Mouse (Mus musculus) skeletal muscle tissue, adult 2 months (tissue): ENCODE results near the gene Dnaja3.
A peak's percentile ranks its signal among the peaks of the same experiment; 100 is the strongest.

Experiments
- DNase-seq: peaks from one replicate; pipeline ENCODE4 v3.0.0-alpha.2; 2012; ENCODE audit warnings: low read depth, low spot score

Dnaja3 gene

DNA sequence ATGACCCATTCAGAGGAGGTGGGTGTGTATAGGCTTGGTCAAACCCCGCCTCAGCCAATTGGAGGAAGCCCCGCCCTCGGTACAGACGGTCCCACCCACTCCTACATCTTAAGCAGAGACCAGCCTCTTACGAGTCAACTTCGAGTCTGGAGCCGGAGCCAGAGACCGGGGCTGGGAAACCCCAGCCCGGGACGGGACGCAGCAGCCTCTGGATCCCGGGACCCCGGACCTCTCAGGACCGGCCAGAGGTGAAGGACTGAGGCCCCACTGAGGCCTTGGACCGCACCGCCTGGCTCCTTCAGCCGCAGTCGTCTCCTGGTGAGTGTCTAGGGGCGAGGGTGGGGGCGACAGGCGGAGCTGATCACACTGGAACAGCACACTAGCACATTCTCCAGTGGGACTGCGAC is at the start of gene Dnaja3, which contains the start of gene Vasn:
Dnaja3 (plus strand) TSS at position 159 of the 407 bp plus-strand sequence.
Vasn (plus strand) TSS at position 111 of the 407 bp plus-strand sequence.
- peak; percentile 84 for DNase-seq

DNA sequence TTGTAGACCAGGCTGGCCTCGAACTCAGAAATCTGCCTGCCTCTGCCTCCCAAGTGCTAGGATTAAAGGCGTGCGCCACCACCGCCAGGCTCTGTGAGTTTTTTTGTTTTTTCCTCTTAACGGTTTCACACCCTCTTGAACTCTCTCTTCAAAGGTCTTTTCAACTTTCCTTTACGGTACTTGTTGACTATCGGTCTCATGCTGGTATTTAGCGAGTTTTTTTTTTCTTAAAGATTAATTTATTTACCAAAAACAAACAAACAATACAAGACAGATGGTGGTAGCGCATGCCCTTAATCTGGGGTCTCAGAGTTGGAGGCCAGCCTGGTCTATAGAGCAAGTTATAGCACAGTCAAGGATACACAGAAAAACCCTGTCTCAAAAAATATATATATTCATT is 49.6 kb upstream of the Dnaja3 start:
- no peak for DNase-seq

DNA sequence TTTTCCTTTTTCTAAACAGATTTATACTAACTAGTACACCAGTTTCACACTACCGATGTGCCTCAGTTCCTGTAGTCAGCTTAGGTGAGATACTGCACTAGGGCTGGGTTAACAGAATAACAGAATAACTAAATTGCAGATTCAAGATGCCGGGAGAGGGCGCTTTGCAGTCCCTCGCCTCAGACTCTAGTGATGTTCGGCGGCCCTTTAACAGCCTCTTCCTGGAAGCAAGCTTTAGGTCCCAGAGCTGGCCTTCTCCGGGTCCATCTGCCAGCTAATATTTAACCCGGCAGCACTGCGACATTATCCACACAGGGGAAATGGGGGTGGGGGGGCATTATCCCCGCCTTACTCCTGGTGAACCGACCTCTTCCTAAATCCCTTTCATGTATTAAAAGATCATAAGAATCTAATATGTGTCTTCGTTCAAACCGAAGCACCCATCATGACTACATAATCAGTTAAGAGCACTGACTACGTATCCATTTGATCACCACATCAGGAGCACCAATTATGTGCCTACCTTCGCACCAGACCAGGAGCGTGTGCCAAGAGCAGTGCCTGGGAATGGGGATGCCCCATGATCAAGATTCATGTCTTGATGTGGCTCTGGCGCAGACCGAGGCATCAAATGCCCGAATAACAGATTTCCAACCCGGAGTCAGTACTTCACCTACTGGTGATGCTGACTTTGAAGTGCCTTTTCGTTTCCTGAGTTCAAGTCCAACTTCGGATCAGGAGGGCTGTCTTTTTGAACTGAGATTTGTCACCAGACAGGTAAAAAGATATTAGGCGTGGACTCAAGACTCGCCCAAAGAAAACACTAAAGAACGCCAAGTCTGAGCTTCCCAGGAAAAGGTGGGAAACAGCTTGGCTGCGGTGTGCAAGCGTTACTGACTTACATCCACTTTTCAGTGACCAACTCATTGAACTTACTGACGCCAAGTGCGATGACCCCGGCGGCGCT is 46.6 kb upstream of the Dnaja3 start:
- no peak for DNase-seq

DNA sequence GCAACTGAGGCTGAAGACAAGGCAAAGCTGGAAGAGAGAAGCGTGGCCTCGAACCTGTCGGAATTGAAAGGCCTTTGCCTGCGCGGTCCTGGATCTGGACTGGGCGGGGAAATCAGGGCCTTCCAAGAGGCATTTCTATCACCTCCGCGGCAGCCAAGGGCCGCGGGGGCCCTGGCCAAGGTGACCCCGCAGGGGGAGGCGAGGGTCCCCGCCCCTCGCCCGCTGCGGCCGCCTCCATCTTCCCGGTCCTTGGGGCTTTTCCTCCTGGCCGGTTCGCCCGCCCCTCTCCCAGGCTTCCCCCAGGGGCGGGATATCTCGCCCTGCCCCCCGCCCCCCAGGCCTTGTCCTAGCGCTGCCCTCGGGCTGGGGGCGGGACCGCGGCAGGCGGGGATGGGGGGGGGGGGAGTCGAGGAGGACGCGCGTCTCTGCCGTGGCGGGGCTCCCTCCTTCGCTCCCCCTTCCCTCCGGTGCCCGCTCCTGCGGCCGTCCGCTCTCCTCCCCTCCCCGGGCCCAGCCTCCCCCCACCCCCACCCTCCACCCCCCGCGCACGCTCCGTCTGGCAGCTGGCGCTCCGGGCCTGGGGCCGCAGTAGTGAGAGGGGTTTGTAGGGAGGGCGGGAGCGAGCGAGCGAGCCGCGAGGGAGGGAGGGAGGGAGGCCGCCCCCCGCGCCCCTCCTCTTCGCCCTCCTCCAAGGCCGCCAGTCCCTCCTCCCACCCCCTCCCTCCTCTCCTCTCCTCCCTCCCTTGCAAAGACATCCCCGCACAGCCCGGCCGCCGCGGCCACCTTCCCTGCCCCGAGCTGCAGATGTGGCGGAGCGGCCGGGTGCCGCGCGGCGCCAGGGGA is 45.6 kb upstream of the Dnaja3 start, which contains the start of gene Glis2:
Glis2 (plus strand) TSS at position 743 of the 843 bp plus-strand sequence.
- peak; percentile 53 for DNase-seq

DNA sequence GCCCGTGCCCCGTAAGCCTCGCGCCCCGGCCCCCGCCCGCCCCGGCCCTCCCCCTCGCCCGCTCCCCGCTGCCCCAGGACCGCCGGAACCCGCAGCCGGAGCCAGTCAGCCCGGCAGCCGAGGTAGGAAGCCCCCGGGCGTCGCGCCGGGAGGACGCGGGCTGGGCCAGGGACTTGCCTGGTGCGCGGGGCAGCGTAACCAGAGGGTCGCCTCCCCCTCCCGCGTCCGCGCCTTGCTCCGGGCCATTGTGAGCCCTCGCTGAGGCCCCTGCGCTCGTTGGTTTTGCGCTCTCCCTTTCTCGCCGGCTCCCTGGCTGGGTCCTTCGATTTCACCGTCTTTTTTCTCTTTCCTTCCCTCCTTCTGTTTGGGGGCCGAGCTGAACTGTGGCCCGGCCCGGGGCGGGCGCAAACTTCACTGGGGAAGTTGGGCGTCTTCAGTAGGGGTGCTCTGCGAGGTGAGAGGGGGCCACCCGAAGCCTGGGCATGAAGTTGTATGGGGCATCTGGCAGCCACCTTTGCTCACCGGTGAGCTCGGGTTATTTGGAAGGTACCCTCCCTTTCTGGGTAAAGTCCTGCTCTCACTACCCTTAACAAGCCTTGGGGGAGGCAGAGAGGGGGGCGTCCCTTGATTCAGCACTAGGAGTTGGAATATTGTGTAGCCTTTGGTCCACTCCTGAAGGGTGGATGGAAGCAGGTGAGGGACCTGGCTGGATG is 44.8 kb upstream of the Dnaja3 start:
- DNase-seq, result no peak

DNA sequence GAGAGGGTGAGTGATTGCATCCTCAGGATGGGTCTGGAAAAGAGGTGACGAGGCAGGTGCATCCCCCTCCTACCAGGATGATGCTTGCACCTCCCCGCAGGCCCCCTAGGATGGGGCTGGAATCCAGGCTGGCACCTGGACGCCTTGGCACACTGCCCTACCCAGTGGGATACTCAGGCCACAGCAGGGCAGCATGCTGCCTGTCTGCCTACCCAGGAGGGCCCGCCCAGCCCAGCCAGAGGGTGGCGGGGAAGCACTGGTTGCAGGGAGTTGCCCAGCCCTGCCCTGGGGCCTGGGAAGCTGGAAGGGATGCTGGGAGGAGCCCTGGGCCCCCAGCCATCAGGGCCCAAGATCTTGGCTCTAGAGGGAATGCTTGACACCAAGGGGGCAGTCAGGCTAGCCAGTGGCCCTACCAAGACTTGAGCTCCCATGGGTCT is 44.2 kb upstream of the Dnaja3 start:
- DNase-seq, result no peak

DNA sequence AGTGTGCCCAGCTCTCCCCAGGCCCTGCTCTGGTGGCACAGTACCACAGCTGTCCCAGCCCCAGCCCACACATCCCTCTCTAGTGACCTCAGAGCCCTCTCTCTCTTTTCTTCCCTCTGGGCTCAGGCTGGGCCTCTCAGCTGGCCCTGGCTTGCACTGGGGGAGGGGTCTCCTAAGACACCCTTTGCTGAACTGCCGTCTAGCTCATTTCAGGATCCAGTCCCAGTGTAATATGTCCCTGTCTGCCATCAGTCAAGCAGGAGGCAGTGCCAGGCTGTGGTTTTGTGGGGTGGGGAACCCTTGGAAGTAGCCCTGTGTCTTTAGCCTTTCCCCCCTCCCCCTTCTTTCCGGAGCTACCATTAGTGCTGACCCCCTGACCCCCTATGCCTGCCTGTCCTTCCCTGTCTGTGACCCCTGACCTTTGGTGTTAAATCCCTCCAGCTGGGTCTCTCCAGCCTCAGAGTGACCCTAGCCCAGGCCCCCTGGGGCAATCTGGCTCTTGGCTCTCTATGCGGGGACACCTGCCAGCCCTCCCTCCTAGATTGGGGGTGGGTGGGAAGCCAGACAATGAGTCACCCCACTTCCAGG is 43.6 kb upstream of the Dnaja3 start:
- no peak for DNase-seq

DNA sequence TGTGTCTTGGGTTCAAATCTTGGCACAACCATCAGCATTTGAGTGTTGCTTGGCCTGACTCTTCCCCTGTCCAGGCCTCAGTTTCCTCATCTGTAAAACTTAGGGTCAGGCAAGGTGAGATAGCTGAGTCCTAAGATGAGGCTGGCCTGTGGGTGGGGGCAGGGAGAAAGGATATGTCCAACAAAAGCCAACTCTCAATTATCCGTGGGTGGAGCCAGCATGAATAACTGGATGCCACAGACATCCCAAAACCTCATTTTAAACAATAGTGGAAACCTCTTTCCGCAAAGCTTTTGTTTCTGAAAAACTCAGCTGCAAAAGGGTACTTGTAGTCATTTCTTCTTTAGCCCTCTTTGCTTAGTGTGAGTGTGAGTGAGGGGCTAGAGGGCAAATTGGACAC is 43.0 kb upstream of the Dnaja3 start:
- no peak for DNase-seq

DNA sequence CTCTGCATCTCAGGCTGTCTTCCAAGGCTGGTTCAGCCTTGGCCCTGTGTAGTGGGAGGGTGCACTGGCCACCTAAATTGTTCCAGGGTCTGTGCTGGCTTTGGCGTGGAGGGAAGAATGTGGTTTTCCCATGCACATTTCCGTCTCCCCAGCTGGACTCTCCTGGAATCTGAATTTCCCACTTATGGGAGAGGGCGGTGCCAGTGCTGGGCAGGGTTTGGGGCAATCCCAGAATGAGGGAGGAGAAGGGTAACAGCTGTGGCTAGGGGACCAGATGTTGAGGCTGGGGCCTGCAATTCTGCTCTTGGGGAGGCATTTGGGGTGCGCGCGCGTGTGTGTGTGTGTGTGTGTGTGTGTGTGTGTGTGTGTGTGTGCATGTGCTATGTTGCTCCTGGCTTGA is 42.5 kb upstream of the Dnaja3 start:
- no peak for DNase-seq

DNA sequence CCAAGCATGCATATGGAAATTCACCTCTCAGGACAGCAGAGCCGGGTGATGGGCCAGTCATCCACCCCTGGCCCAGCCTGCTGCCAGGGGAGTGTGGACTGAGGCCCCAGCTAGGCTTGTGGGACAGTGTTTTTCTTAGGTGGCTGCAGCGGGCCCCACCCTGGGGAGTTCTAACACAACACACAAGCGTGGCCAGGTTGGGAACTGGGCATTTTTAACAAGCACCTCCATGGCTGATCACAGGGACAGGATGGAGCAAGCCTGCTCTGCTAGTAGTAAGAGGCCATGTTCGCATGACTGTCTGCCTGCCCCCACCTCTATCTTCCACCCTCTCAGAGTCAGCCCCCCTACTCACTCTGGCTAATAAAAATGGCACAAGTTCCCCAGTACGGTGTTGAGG is 41.7 kb upstream of the Dnaja3 start:
- no peak for DNase-seq

DNA sequence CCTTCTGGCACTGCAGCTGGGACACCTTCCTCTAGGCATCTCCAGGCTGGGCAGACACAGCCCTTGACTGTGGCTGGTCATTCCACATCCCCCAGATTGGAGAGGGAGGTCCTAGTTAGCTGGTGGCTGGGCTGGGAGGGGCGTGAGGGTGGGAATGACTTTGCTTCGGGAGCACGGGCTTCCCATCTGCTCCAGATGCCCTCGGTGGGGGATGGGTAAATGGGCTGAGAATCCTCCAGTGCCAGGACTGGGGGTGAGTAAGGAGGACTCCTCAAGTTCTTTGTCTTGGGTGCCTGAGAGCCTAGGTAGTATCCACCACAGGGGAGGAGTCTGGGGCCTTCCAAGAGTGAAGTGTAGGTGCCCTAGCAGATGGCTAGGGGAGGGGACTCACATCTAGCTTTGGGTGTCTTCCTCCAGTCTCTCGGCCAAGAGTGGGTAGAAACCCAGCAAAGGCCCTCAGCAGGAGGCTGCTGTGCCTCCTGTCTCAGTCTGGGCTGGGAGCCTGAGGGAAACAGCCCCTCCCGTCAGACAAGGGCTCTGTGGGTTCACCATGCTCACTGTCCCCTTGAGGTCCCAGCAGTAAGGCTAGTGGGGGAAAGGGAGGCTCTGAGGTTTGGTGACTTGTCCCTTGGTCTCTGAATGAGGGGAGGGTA is 40.8 kb upstream of the Dnaja3 start:
- no peak for DNase-seq

DNA sequence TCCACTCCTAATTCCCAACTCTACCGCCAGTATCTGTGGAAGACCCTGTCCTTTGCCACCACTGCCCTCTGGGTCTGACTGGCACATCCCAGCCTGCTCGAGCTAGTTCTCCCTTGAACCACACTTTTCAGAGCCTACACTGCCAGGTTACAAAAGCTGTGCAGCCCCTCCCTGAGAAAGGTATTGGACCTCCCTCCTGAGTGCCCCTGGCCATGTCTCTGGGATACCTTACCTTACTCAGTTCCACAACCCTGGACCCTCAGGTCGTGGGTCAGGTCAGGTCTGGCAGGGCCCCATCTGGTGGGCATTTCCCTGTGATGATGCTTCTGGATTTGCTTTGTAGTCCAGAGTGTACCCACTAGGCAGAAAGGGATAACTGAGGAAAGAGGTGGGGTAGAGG is 40.2 kb upstream of the Dnaja3 start:
- no peak for DNase-seq

DNA sequence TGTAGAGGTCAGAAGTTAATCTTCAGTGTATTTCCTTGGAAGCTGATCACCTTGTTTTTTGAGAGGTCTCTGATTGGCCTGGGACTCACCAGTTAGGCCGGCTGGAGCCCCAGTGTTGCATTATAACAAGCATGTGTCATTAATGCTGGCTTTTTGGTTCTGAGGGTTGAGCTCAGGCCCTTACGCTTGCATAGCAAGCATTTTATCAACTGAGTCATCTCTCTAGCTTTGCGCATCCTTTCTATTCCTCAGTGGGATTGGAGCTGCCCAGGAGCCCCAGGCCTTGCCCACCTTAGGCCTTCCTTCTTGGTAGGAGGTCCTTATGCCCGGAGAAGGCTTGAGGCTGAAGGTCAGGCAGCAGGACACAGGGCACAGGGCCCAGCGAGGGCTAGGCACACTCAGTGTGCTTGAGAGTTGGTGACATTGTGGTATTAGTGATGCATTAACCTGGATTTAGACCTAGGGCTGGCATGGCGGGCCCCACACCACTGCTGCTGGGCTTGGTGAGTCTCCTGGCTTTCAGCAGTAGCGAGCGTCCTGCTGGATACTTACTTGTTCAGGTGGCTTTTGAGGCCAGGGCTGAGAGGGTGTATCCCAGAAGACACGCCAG is 39.0 kb upstream of the Dnaja3 start:
- no peak for DNase-seq

DNA sequence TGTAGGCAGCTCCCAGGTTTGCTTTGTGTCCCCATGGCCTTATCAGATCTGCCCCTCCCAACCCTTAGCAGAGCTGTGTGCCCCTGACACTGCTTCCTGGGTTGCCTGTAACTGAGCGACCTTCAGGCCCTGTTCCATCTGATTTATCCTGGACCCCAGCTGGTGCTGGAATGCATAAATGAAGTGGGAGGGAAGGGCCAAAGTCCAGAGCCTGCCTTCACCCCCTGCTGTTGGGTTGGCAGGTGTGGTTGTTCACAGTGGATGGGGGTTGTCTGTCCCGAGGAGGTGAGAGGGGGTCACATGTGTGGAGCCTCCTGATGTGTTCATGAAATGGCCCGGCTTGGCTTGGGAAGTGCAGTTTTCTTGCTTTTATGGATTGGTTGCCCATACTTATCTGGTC is 37.6 kb upstream of the Dnaja3 start:
- DNase-seq, result no peak

DNA sequence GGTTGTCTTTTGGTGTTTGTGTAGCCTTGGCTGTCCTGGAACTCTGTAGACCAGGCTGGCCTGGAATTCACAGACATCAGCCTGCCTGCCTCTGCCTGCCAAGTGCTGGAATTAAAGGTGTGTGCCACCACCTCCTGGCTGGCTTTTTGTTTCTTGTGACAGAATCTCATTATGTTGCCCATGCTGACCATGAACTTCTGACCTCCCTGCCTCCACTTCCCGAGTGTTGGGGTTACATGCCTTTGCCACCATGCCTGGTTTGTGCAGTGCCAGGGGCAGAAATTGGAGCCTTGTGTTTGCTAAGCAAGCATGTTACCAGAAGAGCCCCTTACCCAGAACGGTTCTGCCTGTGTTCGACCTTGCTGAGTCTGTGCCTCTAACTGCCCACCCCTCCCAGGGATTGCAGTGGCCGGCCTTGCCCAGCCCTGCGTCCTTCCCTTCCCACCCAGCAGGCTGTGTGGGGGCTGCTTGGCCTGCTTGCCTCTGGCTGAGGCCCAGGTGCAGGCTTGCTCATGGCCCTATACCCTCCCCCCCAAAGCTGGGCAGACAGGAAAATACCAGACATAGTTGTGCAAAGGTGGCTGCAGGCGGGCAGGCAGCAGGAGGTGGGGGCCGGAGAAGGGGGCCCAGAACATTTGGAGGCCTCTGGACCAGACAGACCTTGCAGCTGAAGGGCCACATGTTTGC is 36.9 kb upstream of the Dnaja3 start:
- DNase-seq, result no peak

DNA sequence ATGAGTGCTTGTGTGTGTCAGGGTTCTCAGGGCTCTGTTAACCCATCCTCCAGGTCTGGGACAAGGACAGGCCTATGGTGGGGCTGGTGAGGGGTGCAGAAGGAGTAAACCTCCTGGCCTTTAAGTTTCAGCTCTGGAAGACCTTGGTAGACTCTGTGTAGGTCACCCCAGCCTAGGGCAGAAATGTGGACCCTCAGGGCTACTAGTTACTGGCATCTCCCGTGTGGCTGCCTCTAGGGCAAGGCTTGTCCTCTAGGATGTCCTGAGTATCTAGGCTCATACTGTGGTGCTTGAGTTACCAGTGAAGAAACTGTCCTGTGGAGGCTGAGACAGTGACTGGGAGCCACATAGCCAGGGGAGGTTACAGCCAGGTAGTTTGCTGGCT is 36.3 kb upstream of the Dnaja3 start:
- no peak for DNase-seq

DNA sequence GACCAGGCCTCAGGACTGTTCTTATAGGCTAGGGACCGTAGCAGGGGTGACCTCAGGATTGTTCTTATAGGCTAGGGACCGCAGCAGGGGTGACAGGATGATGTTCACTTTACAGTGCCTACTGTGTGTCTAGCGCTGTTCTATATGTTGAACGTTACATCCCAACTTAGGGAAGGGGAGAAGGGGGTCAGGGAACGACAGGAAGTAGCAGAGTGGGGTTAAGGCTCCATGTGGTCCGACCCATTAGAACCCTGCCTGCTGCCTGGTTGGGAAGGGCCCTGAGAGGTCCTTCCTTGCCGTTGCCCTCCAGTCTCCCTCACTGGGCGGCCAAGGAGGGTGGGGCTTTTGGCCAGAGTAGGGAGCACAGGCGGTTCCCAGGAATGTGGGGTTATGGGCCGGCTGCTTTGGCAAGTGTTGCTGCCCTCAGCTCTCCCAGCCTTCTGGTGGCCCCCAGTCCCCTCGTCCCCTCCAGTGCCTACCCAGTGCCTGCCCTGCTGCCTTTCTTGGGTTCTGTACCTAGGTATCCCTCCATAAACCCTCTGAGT is 35.4 kb upstream of the Dnaja3 start:
- DNase-seq, result no peak

DNA sequence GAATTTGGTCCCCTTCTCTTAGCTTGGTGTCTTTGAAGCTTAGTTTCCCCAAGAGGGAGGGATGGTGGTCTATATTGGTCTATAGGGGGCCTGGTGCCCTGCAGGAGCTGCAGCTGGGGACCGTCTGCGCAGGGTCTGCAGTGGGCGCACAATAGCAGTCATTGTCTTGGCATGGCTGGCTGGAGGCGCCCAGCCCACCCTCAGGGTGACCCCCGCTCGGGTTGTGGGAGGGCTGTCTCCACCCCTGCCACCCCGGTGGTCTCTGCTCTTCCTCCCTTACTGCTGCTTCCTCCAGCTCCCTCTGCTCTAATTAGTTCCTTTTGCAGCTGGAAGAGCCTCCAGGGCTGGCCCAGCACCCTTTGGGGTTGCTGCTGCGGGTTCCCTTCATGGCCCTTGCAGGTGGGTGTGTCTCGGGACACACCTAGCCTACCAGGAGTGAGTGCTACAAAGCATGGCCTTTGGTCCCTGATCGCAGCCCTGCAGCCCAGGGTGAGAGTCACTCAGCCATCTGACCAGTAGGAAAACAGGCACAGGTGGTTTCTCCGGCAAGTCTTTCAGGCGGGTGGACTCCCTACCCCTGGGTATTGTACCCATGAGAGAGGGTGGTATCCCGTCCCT is 34.2 kb upstream of the Dnaja3 start:
- no peak for DNase-seq
